Mouse (Mus musculus) liver, embryonic 14.5 days (tissue): Measurements from ENCODE around the gene Pou5f1.

Experiments
- CTCF ChIP-seq: IDR thresholded peaks from 2 replicates; pipeline ENCODE4 v1.5.1; 2016; ENCODE audit warnings: antibody characterized with exemption, low read depth, control low read depth
- EP300 ChIP-seq: IDR thresholded peaks from 2 replicates; pipeline ENCODE4 v1.6.1; 2016; ENCODE audit warnings: antibody characterized with exemption, low read depth

DNA sequence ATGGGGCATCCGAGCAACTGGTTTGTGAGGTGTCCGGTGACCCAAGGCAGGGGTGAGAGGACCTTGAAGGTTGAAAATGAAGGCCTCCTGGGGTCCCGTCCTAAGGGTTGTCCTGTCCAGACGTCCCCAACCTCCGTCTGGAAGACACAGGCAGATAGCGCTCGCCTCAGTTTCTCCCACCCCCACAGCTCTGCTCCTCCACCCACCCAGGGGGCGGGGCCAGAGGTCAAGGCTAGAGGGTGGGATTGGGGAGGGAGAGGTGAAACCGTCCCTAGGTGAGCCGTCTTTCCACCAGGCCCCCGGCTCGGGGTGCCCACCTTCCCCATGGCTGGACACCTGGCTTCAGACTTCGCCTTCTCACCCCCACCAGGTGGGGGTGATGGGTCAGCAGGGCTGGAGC lies at the start of gene Pou5f1:
- TF ChIP-seq EP300 (no peak), CTCF (no peak)
